Mouse (Mus musculus): ENCODE results near the gene Asah2. TPM values are rescaled to one million over a fixed set of nuclear protein-coding genes. Genes with fewer than 3 reads are reported as not detected.
"Not testable (repeated sequence)": the region's sequence is repeated elsewhere in the genome, so short reads cannot be mapped to it uniquely, and the experiment has no call there.

The Asah2 gene
- polyA plus RNA-seq, 1 experiment from 2014 or later, result 2.6 TPM

GRCm38 (mm10) chr19:32102294-32102975 is 5.6 kb downstream of the Asah2 start:
- H3K9me3 ChIP-seq (replicated peaks), result no peaks in the 10 kb centered on the region
- no peak for ATAC-seq (ENCODE audit: insufficient number of reproducible peaks, low FRiP score)
- peak overlapping the region; percentile 25 for H3K4me3 ChIP-seq
- H3K27me3 ChIP-seq (replicated peaks), result no peaks in the 10 kb centered on the region
- peak overlapping the region; percentile 28; the same call in 1 of the 2 replicates for H3K9ac ChIP-seq
- H3K4me2 ChIP-seq, result peak overlapping the region; percentile 63
- H3K27ac ChIP-seq (ENCODE audit: poor library complexity, severe bottlenecking), result no peak overlapping the region
- no peaks in the 10 kb centered on the region for H3K36me3 ChIP-seq
- peaks cover 33% of the 10 kb centered on the region for H3K4me1 ChIP-seq (replicated peaks)
- 25% methylated on average over 18 of the region's 18 CpGs for WGBS

GRCm38 (mm10) chr19:32098582-32098981 is 9.4 kb downstream of the Asah2 start:
- no peaks in the 10 kb centered on the region for H3K36me3 ChIP-seq
- peaks cover 22% of the 10 kb centered on the region for H3K4me1 ChIP-seq (replicated peaks)
- ATAC-seq (ENCODE audit: insufficient number of reproducible peaks, low FRiP score), result no peak
- no peak overlapping the region for H3K27ac ChIP-seq (ENCODE audit: poor library complexity, severe bottlenecking)
- no peak overlapping the region for H3K9ac ChIP-seq
- H3K9me3 ChIP-seq (replicated peaks), result no peaks in the 10 kb centered on the region
- H3K27me3 ChIP-seq (replicated peaks), result no peaks in the 10 kb centered on the region
- H3K4me2 ChIP-seq, result no peak overlapping the region
- H3K4me3 ChIP-seq, result no peak overlapping the region
- WGBS, result 73% methylated on average over 3 of the region's 3 CpGs

- H3K36me3 ChIP-seq, result no peaks in the 10 kb centered on the region
- no peak overlapping the region for H3K4me2 ChIP-seq
- no peaks in the 10 kb centered on the region for H3K9me3 ChIP-seq (replicated peaks)
- no peaks in the 10 kb centered on the region for H3K4me1 ChIP-seq (replicated peaks)
- H3K9ac ChIP-seq, result no peak overlapping the region
- ATAC-seq (ENCODE audit: insufficient number of reproducible peaks, low FRiP score), result no peak
- no peak overlapping the region for H3K27ac ChIP-seq (ENCODE audit: poor library complexity, severe bottlenecking)
- WGBS, result 82% methylated on average over 4 of the region's 4 CpGs
- H3K27me3 ChIP-seq (replicated peaks), result no peaks in the 10 kb centered on the region
- H3K4me3 ChIP-seq, result no peak overlapping the region
Measured at GRCm38 (mm10) chr19:32092358-32092757, 15.7 kb downstream of the Asah2 start.

GRCm38 (mm10) chr19:32090804-32091203 is 17.2 kb downstream of the Asah2 start:
- H3K4me2 ChIP-seq, result no peak overlapping the region
- H3K4me1 ChIP-seq (replicated peaks), result no peaks in the 10 kb centered on the region
- H3K9ac ChIP-seq, result no peak overlapping the region
- WGBS, result 81% methylated on average over 4 of the region's 4 CpGs
- no peak overlapping the region for H3K27ac ChIP-seq (ENCODE audit: poor library complexity, severe bottlenecking)
- H3K9me3 ChIP-seq (replicated peaks), result no peaks in the 10 kb centered on the region
- no peaks in the 10 kb centered on the region for H3K36me3 ChIP-seq
- H3K27me3 ChIP-seq (replicated peaks), result no peaks in the 10 kb centered on the region
- no peak for ATAC-seq (ENCODE audit: insufficient number of reproducible peaks, low FRiP score)
- H3K4me3 ChIP-seq, result no peak overlapping the region

GRCm38 (mm10) chr19:32088570-32088969 is 19.4 kb downstream of the Asah2 start:
- no peak for ATAC-seq (ENCODE audit: insufficient number of reproducible peaks, low FRiP score)
- Histone ChIP-seq H3K27me3 (replicated peaks) (no peaks in the 10 kb centered on the region), H3K9me3 (replicated peaks) (no peaks in the 10 kb centered on the region), H3K4me3 (no peak overlapping the region), H3K4me2 (no peak overlapping the region), H3K9ac (no peak overlapping the region), H3K4me1 (replicated peaks) (no peaks in the 10 kb centered on the region), H3K27ac (ENCODE audit: poor library complexity, severe bottlenecking) (no peak overlapping the region), H3K36me3 (no peaks in the 10 kb centered on the region)
- WGBS, result 79% methylated on average over 1 of the region's 1 CpGs

GRCm38 (mm10) chr19:32087736-32088470 is 20.1 kb downstream of the Asah2 start:
- WGBS, result 77% methylated on average over 6 of the region's 6 CpGs
- ATAC-seq (ENCODE audit: insufficient number of reproducible peaks, low FRiP score), result no peak
- no peak overlapping the region for H3K27ac ChIP-seq (ENCODE audit: poor library complexity, severe bottlenecking)
- no peak overlapping the region for H3K4me2 ChIP-seq
- no peaks in the 10 kb centered on the region for H3K36me3 ChIP-seq
- H3K4me3 ChIP-seq, result no peak overlapping the region
- H3K9me3 ChIP-seq (replicated peaks), result no peaks in the 10 kb centered on the region
- H3K9ac ChIP-seq, result no peak overlapping the region
- no peaks in the 10 kb centered on the region for H3K27me3 ChIP-seq (replicated peaks)
- H3K4me1 ChIP-seq (replicated peaks), result no peaks in the 10 kb centered on the region

- not testable (repeated sequence) for H3K4me1 ChIP-seq (replicated peaks); ATAC-seq (ENCODE audit: insufficient number of reproducible peaks, low FRiP score)
Measured at GRCm38 (mm10) chr19:32084813-32085212, 23.2 kb downstream of the Asah2 start.

GRCm38 (mm10) chr19:32070340-32070739 is 37.7 kb downstream of the Asah2 start:
- H3K4me3 ChIP-seq, result no peak overlapping the region
- H3K36me3 ChIP-seq, result no peaks in the 10 kb centered on the region
- no peak for ATAC-seq (ENCODE audit: insufficient number of reproducible peaks, low FRiP score)
- H3K4me1 ChIP-seq (replicated peaks), result peaks cover 27% of the 10 kb centered on the region
- H3K27ac ChIP-seq (ENCODE audit: poor library complexity, severe bottlenecking), result no peak overlapping the region
- 54% methylated on average over 2 of the region's 2 CpGs for WGBS
- H3K4me2 ChIP-seq, result no peak overlapping the region
- no peaks in the 10 kb centered on the region for H3K9me3 ChIP-seq (replicated peaks)
- H3K9ac ChIP-seq, result no peak overlapping the region
- H3K27me3 ChIP-seq (replicated peaks), result no peaks in the 10 kb centered on the region

More at GRCm38 (mm10) chr19:32084813-32085212, 23.2 kb downstream of the Asah2 start:
- H3K4me2 ChIP-seq; H3K9ac ChIP-seq; H3K27ac ChIP-seq (ENCODE audit: poor library complexity, severe bottlenecking); H3K36me3 ChIP-seq; H3K9me3 ChIP-seq (replicated peaks); H3K27me3 ChIP-seq (replicated peaks); H3K4me3 ChIP-seq: not testable (repeated sequence)
- 45% methylated on average over 1 of the region's 1 CpGs for WGBS

GRCm38 (mm10) chr19:32069598-32069997 is 38.4 kb downstream of the Asah2 start:
- WGBS, result 26% methylated on average over 2 of the region's 2 CpGs

GRCm38 (mm10) chr19:32067669-32068068 is 40.3 kb downstream of the Asah2 start:
- Histone ChIP-seq H3K4me3 (no peak overlapping the region), H3K4me1 (replicated peaks) (peaks cover 41% of the 10 kb centered on the region), H3K36me3 (no peaks in the 10 kb centered on the region), H3K27ac (ENCODE audit: poor library complexity, severe bottlenecking) (no peak overlapping the region), H3K9me3 (replicated peaks) (no peaks in the 10 kb centered on the region), H3K27me3 (replicated peaks) (no peaks in the 10 kb centered on the region), H3K9ac (no peak overlapping the region), H3K4me2 (no peak overlapping the region)
- ATAC-seq (ENCODE audit: insufficient number of reproducible peaks, low FRiP score), result no peak
- WGBS, result 67% methylated on average over 4 of the region's 4 CpGs

More at GRCm38 (mm10) chr19:32069598-32069997, 38.4 kb downstream of the Asah2 start:
- no peaks in the 10 kb centered on the region for H3K27me3 ChIP-seq (replicated peaks)
- no peaks in the 10 kb centered on the region for H3K9me3 ChIP-seq (replicated peaks)
- peak overlapping the region; percentile 47; the same call in 1 of the 2 replicates for H3K27ac ChIP-seq (ENCODE audit: poor library complexity, severe bottlenecking)
- no peaks in the 10 kb centered on the region for H3K36me3 ChIP-seq
- no peak overlapping the region for H3K4me2 ChIP-seq
- peaks cover 33% of the 10 kb centered on the region for H3K4me1 ChIP-seq (replicated peaks)
- ATAC-seq (ENCODE audit: insufficient number of reproducible peaks, low FRiP score), result no peak
- H3K4me3 ChIP-seq, result no peak overlapping the region
- no peak overlapping the region for H3K9ac ChIP-seq

GRCm38 (mm10) chr19:32061294-32061693 is 46.7 kb downstream of the Asah2 start:
- WGBS, result 85% methylated on average over 1 of the region's 1 CpGs
- Histone ChIP-seq H3K4me1 (replicated peaks) (peaks cover 26% of the 10 kb centered on the region), H3K9ac (no peak overlapping the region)

More at GRCm38 (mm10) chr19:32061294-32061693, 46.7 kb downstream of the Asah2 start:
- 0 out of 2 replicates have a peak, but pooled peaks cover 3% of the 10 kb centered on the region for H3K36me3 ChIP-seq
- H3K4me2 ChIP-seq, result no peak overlapping the region
- ATAC-seq (ENCODE audit: insufficient number of reproducible peaks, low FRiP score), result no peak
- H3K27ac ChIP-seq (ENCODE audit: poor library complexity, severe bottlenecking), result no peak overlapping the region
- no peak overlapping the region for H3K4me3 ChIP-seq
- H3K9me3 ChIP-seq (replicated peaks), result no peaks in the 10 kb centered on the region
- no peaks in the 10 kb centered on the region for H3K27me3 ChIP-seq (replicated peaks)

All from heart, embryonic 12.5 days (tissue).